25 mouse cellular contexts compared by ENCODE assay signal in genomic region chr4:123705340-123705739, GRCm38 (mm10). TPM values are rescaled to one million over a fixed set of nuclear protein-coding genes. Genes with fewer than 3 reads are reported as not detected.
DNase-seq lines count a peak whose midpoint lies in the region; TF ChIP-seq lines count a peak whose summit lies in the region.
"Had no signal": no experiment of that assay in that cellular context is flagged by ENCODE, and none has a peak within 500 bp of the region (broad histone marks: within the 10 kb centered on the region; RNA-seq: fewer than 3 reads in every experiment).

No protein-coding gene starts in this region.

- no peak for TF ChIP-seq RAD21 in MEL (IDR thresholded peaks at IDR 0.05; ENCODE audit: low read depth, low read length)

- H3K9me3 ChIP-seq in MEL (replicated peaks; ENCODE audit: insufficient read depth, low read length) = no peaks in the 10 kb centered on the region
- H3K9me3 ChIP-seq: embryonic facial prominence, embryonic 13.5 days; embryonic facial prominence, embryonic 15.5 days; forebrain, embryonic 10.5 days; forebrain, embryonic 12.5 days; G1E had no signal

- no peak for TF ChIP-seq CTCF in MEL (IDR thresholded peaks at IDR 0.05 in 2 of 3, conservative IDR thresholded peaks at IDR 0.05 in 1 of 3; ENCODE audit: control insufficient read depth in 1 of 3, insufficient read depth in 1 of 3, low read depth in 2 of 3, low read length in 3 of 3, poor library complexity in 1 of 3, severe bottlenecking in 1 of 3)

- DNase-seq in heart, adult 11 months = peak; percentile 73
- no peak for DNase-seq in heart, adult 18-20 months
- peak; percentile 62 for DNase-seq in 3T3-L1 (ENCODE audit: low read depth, low spot score)
- no peak for DNase-seq in MEL (ENCODE audit: low read depth, low spot score)
- peak; percentile 35 for DNase-seq in brain, adult 2 months (ENCODE audit: low read depth, low spot score)
- no peak for DNase-seq in kidney, adult 18-20 months
- DNase-seq in lung, postnatal 10 days = no peak
- DNase-seq: adrenal gland, adult 8-10 months; adrenal gland, postnatal 14 days; adrenal gland, postnatal 36 days; B cell, adult 2 months; cerebellum, adult 11 months; cerebellum, adult 18-20 months; cerebellum, adult 8-10 months; cerebellum, adult 9-11 months; cerebellum, postnatal 14 days; cerebellum, postnatal 36 days; embryo, embryonic 11 days had no signal

- no peak overlapping the region for H3K9ac ChIP-seq in MEL (ENCODE audit: control insufficient read depth, low read depth, low read length, poor library complexity, severe bottlenecking)
- H3K9ac ChIP-seq: embryonic facial prominence, embryonic 13.5 days; embryonic facial prominence, embryonic 15.5 days; forebrain, embryonic 12.5 days had no signal

- no peaks in the 10 kb centered on the region for H3K4me1 ChIP-seq in MEL (ENCODE audit: control insufficient read depth in 1 of 2, insufficient read depth in 2 of 2, low read length in 2 of 2)
- H3K4me1 ChIP-seq: embryonic facial prominence, embryonic 13.5 days; embryonic facial prominence, embryonic 15.5 days; forebrain, embryonic 10.5 days; forebrain, embryonic 12.5 days had no signal

- H3K36me3 ChIP-seq in MEL (ENCODE audit: control insufficient read depth in 1 of 2, insufficient read depth in 2 of 2, low read length in 2 of 2) = no peaks in the 10 kb centered on the region
- H3K36me3 ChIP-seq: embryonic facial prominence, embryonic 13.5 days; embryonic facial prominence, embryonic 15.5 days; forebrain, embryonic 10.5 days; forebrain, embryonic 12.5 days; G1E had no signal

- TF ChIP-seq POLR2A in MEL (IDR thresholded peaks at IDR 0.05; ENCODE audit: control insufficient read depth in 1 of 2, insufficient read depth in 1 of 2, low read depth in 1 of 2, low read length in 2 of 2, poor library complexity in 1 of 2) = no peak

- no peak for TF ChIP-seq EP300 in MEL (IDR thresholded peaks at IDR 0.05; ENCODE audit: low read depth in 1 of 2, low read length in 2 of 2)

- no peak overlapping the region for H3K27ac ChIP-seq in MEL (ENCODE audit: control insufficient read depth, low read depth, low read length)
- H3K27ac ChIP-seq: embryonic facial prominence, embryonic 13.5 days; embryonic facial prominence, embryonic 15.5 days; forebrain, embryonic 10.5 days; forebrain, embryonic 12.5 days had no signal

- H3K4me3 ChIP-seq in MEL (ENCODE audit: control insufficient read depth in 1 of 2, insufficient read depth in 1 of 2, low read depth in 2 of 2, low read length in 2 of 2) = no peak overlapping the region
- H3K4me3 ChIP-seq: embryonic facial prominence, embryonic 13.5 days; embryonic facial prominence, embryonic 15.5 days; erythroblast, embryonic 14.5 days; forebrain, embryonic 10.5 days; forebrain, embryonic 12.5 days had no signal

- H3K27me3 ChIP-seq in MEL (ENCODE audit: control insufficient read depth in 1 of 2, insufficient read depth in 2 of 2, low read length in 2 of 2) = no peaks in the 10 kb centered on the region
- H3K27me3 ChIP-seq: embryonic facial prominence, embryonic 13.5 days; embryonic facial prominence, embryonic 15.5 days; forebrain, embryonic 12.5 days; Patski had no signal

- no peaks in the 10 kb centered on the region for H3K79me2 ChIP-seq in MEL (ENCODE audit: control insufficient read depth, insufficient read depth, low read length, poor library complexity)

TF ChIP-seq in MEL, 35 proteins besides CTCF, POLR2A, EP300 and RAD21:
- TF ChIP-seq MAX (IDR thresholded peaks at IDR 0.05; ENCODE audit: low read length) (no peak), UBTF (IDR thresholded peaks at IDR 0.05; ENCODE audit: borderline replicate concordance, insufficient read depth, low read depth, low read length) (no peak), ZNF384 (IDR thresholded peaks at IDR 0.05; ENCODE audit: low read depth, low read length) (0 out of 2 replicates have a peak, but pooled peaks have one; percentile 7), E2F4 (IDR thresholded peaks at IDR 0.05; ENCODE audit: borderline replicate concordance, low read depth, low read length) (no peak), SMC3 (IDR thresholded peaks at IDR 0.05; ENCODE audit: low read depth, low read length) (no peak)

RNA-seq across cellular contexts. Expression of gene Ndufs5, which starts 12.7 kb away (rescaled TPM):
- 100 to 1,000 TPM; 457 to 469 TPM for total RNA-seq in heart, adult 18-20 months (2021)
- 230 and 252 TPM in 2 replicates for total RNA-seq in MEL (2012; rRNA removed)
- polyA plus RNA-seq in MEL (2012; ENCODE audit: insufficient read depth in 1 of 2, insufficient read length in 2 of 2, low read depth in 1 of 2, low replicate concordance in 2 of 2, missing spikeins in 1 of 2) = 100 to 1,000 TPM in 1 of 2 experiments, not detected in 1; 155 TPM

RNA-seq across cellular contexts. Expression of gene Macf1, which starts 21.2 kb away (rescaled TPM):
- total RNA-seq in heart, adult 18-20 months (2021) = 100 to 1,000 TPM; 224 to 229 TPM
- total RNA-seq in MEL (2012; rRNA removed) = 60.8 and 64.6 TPM in 2 replicates
- 10 to 100 TPM; 18.5 to 71.4 TPM for polyA plus RNA-seq in MEL (2012; ENCODE audit: insufficient read depth in 1 of 2, insufficient read length in 2 of 2, low read depth in 1 of 2, low replicate concordance in 2 of 2, missing spikeins in 1 of 2)

RNA-seq across cellular contexts. Expression of gene Akirin1, which starts 44.8 kb away (rescaled TPM):
- 10 to 100 TPM; 24.1 to 25.3 TPM for total RNA-seq in heart, adult 18-20 months (2021)
- 52.9 and 53.3 TPM in 2 replicates for total RNA-seq in MEL (2012; rRNA removed)
- 10 to 100 TPM in 1 of 2 experiments, not detected in 1; 46.3 TPM for polyA plus RNA-seq in MEL (2012; ENCODE audit: insufficient read depth in 1 of 2, insufficient read length in 2 of 2, low read depth in 1 of 2, low replicate concordance in 2 of 2, missing spikeins in 1 of 2)

Comparison
In these comparisons a context has a peak if more than half of its experiments do, and no peak if none do; other contexts are left out.
1. DNase-seq: peak in heart, adult 11 months (single experiment), 3T3-L1 (single experiment) and brain, adult 2 months (single experiment); none in heart, adult 18-20 months (0 of 2), MEL (single experiment), kidney, adult 18-20 months (single experiment) and lung, postnatal 10 days (single experiment).